Mouse (Mus musculus) common myeloid progenitor, adult 5-6 weeks (primary cell): ENCODE data around the gene Spred1. TPM values are rescaled to one million over a fixed set of nuclear protein-coding genes. Genes with fewer than 3 reads are reported as not detected.

Experiments
- total RNA-seq: library from RNA; stranded (forward); fragments of 200-1000, 187-1606 nt; gene quantifications from 2 replicates; pipeline ENCODE4 v1.2.3, GENCODE M21; 2017

The Spred1 gene
- total RNA-seq, 1 experiment from 2014 or later, result 44.4 TPM

Other genes with a start within 250 kb of the Spred1 start
- gene Tmco5, start 242.7 kb upstream of the Spred1 start, total RNA-seq, result not detected in 2 replicates
- 18.2 and 42.2 TPM in 2 replicates for gene Fam98b, start 128.4 kb downstream of the Spred1 start, total RNA-seq
- not detected in 2 replicates for gene Rasgrp1, start 221.6 kb downstream of the Spred1 start, total RNA-seq